Mouse (Mus musculus): ENCODE results near the gene Tspear. TPM values are rescaled to one million over a fixed set of nuclear protein-coding genes. Genes with fewer than 3 reads are reported as not detected.
"Not testable (repeated sequence)": the region's sequence is repeated elsewhere in the genome, so short reads cannot be mapped to it uniquely, and the experiment has no call there.

Tspear gene
- polyA plus RNA-seq, 1 experiment: 0.79 TPM

GRCm38 (mm10) chr10:77751254-77751653 is 64.9 kb downstream of the Tspear start, which contains the start of gene Gm9736:
Gm9736 (minus strand) TSS chr10:77751354.
- H3K27me3 ChIP-seq (ENCODE audit: control insufficient read depth, insufficient read depth, low read length); DNase-seq; H3K27ac ChIP-seq (ENCODE audit: insufficient read depth, low read length); H3K4me3 ChIP-seq (replicated peaks; ENCODE audit: insufficient read depth, low read depth, low read length); H3K4me1 ChIP-seq (ENCODE audit: control insufficient read depth, insufficient read depth, low read length): not testable (repeated sequence)
- 17% methylated on average over 1 of the region's 1 CpGs for WGBS

GRCm38 (mm10) chr10:77752312-77752711 is 65.9 kb downstream of the Tspear start:
- not testable (repeated sequence) for H3K4me3 ChIP-seq (replicated peaks; ENCODE audit: insufficient read depth, low read depth, low read length); H3K27me3 ChIP-seq (ENCODE audit: control insufficient read depth, insufficient read depth, low read length); H3K4me1 ChIP-seq (ENCODE audit: control insufficient read depth, insufficient read depth, low read length); DNase-seq; H3K27ac ChIP-seq (ENCODE audit: insufficient read depth, low read length)
- 69% methylated on average over 3 of the region's 3 CpGs for WGBS

GRCm38 (mm10) chr10:77753448-77753847 is 67.1 kb downstream of the Tspear start:
- H3K4me3 ChIP-seq (replicated peaks; ENCODE audit: insufficient read depth, low read depth, low read length): no peak overlapping the region
- H3K4me1 ChIP-seq (ENCODE audit: control insufficient read depth, insufficient read depth, low read length): no peaks in the 10 kb centered on the region
- DNase-seq: no peak
- TF ChIP-seq CTCF (IDR thresholded peaks at IDR 0.05; ENCODE audit: borderline replicate concordance, insufficient read depth, low read depth, low read length) (no peak), POLR2A (IDR thresholded peaks at IDR 0.05; ENCODE audit: borderline replicate concordance, insufficient read depth, low read length) (no peak)
- no peak overlapping the region for H3K27ac ChIP-seq (ENCODE audit: insufficient read depth, low read length)
- no peaks in the 10 kb centered on the region for H3K27me3 ChIP-seq (ENCODE audit: control insufficient read depth, insufficient read depth, low read length)

GRCm38 (mm10) chr10:77759582-77759981 is 73.2 kb downstream of the Tspear start, which contains the start of gene Gm3233:
Gm3233 (minus strand) TSS chr10:77759682.
- not testable (repeated sequence) for H3K4me1 ChIP-seq (ENCODE audit: control insufficient read depth, insufficient read depth, low read length); H3K27me3 ChIP-seq (ENCODE audit: control insufficient read depth, insufficient read depth, low read length); H3K27ac ChIP-seq (ENCODE audit: insufficient read depth, low read length); H3K4me3 ChIP-seq (replicated peaks; ENCODE audit: insufficient read depth, low read depth, low read length); DNase-seq
- WGBS: 33% methylated on average over 1 of the region's 1 CpGs

GRCm38 (mm10) chr10:77769727-77770126 is 83.4 kb downstream of the Tspear start:
- TF ChIP-seq CTCF (IDR thresholded peaks at IDR 0.05; ENCODE audit: borderline replicate concordance, insufficient read depth, low read depth, low read length): no peak
- 96% methylated on average over 1 of the region's 1 CpGs for WGBS

GRCm38 (mm10) chr10:77771225-77771624 is 84.9 kb downstream of the Tspear start, which contains the start of gene Gm3238:
Gm3238 (minus strand) TSS chr10:77771325.
- not testable (repeated sequence) for H3K4me3 ChIP-seq (replicated peaks; ENCODE audit: insufficient read depth, low read depth, low read length); H3K27me3 ChIP-seq (ENCODE audit: control insufficient read depth, insufficient read depth, low read length); DNase-seq; H3K4me1 ChIP-seq (ENCODE audit: control insufficient read depth, insufficient read depth, low read length); H3K27ac ChIP-seq (ENCODE audit: insufficient read depth, low read length)
- no CpG with 5 or more reads among the region's 1 CpGs for WGBS

More at GRCm38 (mm10) chr10:77769727-77770126, 83.4 kb downstream of the Tspear start:
- no peaks in the 10 kb centered on the region for H3K4me1 ChIP-seq (ENCODE audit: control insufficient read depth, insufficient read depth, low read length)
- no peaks in the 10 kb centered on the region for H3K27me3 ChIP-seq (ENCODE audit: control insufficient read depth, insufficient read depth, low read length)
- no peak overlapping the region for H3K4me3 ChIP-seq (replicated peaks; ENCODE audit: insufficient read depth, low read depth, low read length)
- DNase-seq: no peak
- no peak overlapping the region for H3K27ac ChIP-seq (ENCODE audit: insufficient read depth, low read length)

- not testable (repeated sequence) for H3K27ac ChIP-seq (ENCODE audit: insufficient read depth, low read length); H3K4me3 ChIP-seq (replicated peaks; ENCODE audit: insufficient read depth, low read depth, low read length); H3K4me1 ChIP-seq (ENCODE audit: control insufficient read depth, insufficient read depth, low read length); DNase-seq; H3K27me3 ChIP-seq (ENCODE audit: control insufficient read depth, insufficient read depth, low read length)
- 77% methylated on average over 1 of the region's 3 CpGs for WGBS
Measured at GRCm38 (mm10) chr10:77772142-77772541, 85.8 kb downstream of the Tspear start.

GRCm38 (mm10) chr10:77776844-77777243 is 90.5 kb downstream of the Tspear start, which contains the start of gene Gm7138:
Gm7138 (minus strand) TSS chr10:77776944.
- H3K27me3 ChIP-seq (ENCODE audit: control insufficient read depth, insufficient read depth, low read length); DNase-seq; H3K4me1 ChIP-seq (ENCODE audit: control insufficient read depth, insufficient read depth, low read length); H3K4me3 ChIP-seq (replicated peaks; ENCODE audit: insufficient read depth, low read depth, low read length); H3K27ac ChIP-seq (ENCODE audit: insufficient read depth, low read length): not testable (repeated sequence)
- WGBS: 45% methylated on average over 1 of the region's 1 CpGs

GRCm38 (mm10) chr10:77782442-77782841 is 96.1 kb downstream of the Tspear start, which contains the start of gene Gm3250:
Gm3250 (minus strand) TSS chr10:77782542.
- not testable (repeated sequence) for H3K27ac ChIP-seq (ENCODE audit: insufficient read depth, low read length); DNase-seq; H3K4me3 ChIP-seq (replicated peaks; ENCODE audit: insufficient read depth, low read depth, low read length); H3K4me1 ChIP-seq (ENCODE audit: control insufficient read depth, insufficient read depth, low read length); H3K27me3 ChIP-seq (ENCODE audit: control insufficient read depth, insufficient read depth, low read length)
- 43% methylated on average over 1 of the region's 1 CpGs for WGBS

GRCm38 (mm10) chr10:77783396-77783795 is 97.0 kb downstream of the Tspear start:
- not testable (repeated sequence) for H3K4me1 ChIP-seq (ENCODE audit: control insufficient read depth, insufficient read depth, low read length); H3K4me3 ChIP-seq (replicated peaks; ENCODE audit: insufficient read depth, low read depth, low read length); H3K27me3 ChIP-seq (ENCODE audit: control insufficient read depth, insufficient read depth, low read length); H3K27ac ChIP-seq (ENCODE audit: insufficient read depth, low read length); DNase-seq
- WGBS: 95% methylated on average over 3 of the region's 3 CpGs

GRCm38 (mm10) chr10:77787876-77788275 is 101.5 kb downstream of the Tspear start, which contains the start of gene Gm7137:
Gm7137 (minus strand) TSS chr10:77788200.
- H3K4me3 ChIP-seq (replicated peaks; ENCODE audit: insufficient read depth, low read depth, low read length); H3K27me3 ChIP-seq (ENCODE audit: control insufficient read depth, insufficient read depth, low read length); H3K4me1 ChIP-seq (ENCODE audit: control insufficient read depth, insufficient read depth, low read length); DNase-seq; H3K27ac ChIP-seq (ENCODE audit: insufficient read depth, low read length): not testable (repeated sequence)
- WGBS: 35% methylated on average over 1 of the region's 1 CpGs

All from cerebellum, adult 2 months (tissue).